Mouse (Mus musculus): Measurements from ENCODE around the gene Nfix.

- TF ChIP-seq CTCF (conservative IDR thresholded peaks at IDR 0.05; ENCODE audit: low read length) (peak; percentile 22; the same call in 1 of the 2 replicates), POU5F1 (IDR thresholded peaks at IDR 0.05; ENCODE audit: borderline replicate concordance, low read length) (no peak), NANOG (IDR thresholded peaks at IDR 0.05; ENCODE audit: borderline replicate concordance, low read length) (no peak)
These were observed 41.0 kb downstream of the Nfix start for GRCm38 (mm10) chr8:84759126-84759525.
